Mouse (Mus musculus) embryo, embryonic 11.5 days (tissue): Measurements from ENCODE around the gene Spag16.

Experiments used
- DNase-seq: peaks from one replicate; pipeline ENCODE4 v3.0.0-alpha.2; 2012; ENCODE audit warnings: low read depth, low spot score

Gene Spag16

DNA sequence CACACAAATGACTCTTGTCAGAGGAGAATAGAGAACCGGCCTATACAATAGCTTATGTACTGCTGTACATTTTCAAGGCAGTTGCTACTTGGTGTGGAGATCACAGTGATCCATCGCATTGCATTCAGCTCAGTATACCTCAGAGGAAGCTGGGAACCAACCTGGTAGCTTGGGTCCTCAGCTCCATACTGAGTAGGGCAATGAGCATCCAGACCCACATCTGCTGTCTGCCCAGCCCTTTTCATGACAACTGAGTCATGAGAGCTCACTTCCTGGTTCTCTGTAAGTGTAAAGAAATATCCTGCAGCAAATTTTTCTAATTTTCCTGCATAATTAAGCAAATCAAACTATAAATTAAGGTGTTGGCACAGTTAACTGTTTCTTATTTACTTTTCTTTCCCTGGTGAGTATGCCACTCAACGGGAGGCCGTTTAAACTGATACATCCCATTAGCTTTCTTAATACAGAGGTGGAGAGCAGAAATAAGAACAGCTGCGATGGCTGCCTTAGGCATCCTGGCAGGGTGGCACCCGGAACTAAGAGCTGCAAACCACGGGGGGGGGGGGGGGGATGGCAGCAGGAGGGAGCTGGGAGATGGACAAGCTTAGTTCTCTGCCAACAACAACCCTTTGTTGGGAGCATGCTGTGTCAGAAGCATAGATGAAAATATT, 255.6 kb downstream of the Spag16 start:
- no peak for DNase-seq

DNA sequence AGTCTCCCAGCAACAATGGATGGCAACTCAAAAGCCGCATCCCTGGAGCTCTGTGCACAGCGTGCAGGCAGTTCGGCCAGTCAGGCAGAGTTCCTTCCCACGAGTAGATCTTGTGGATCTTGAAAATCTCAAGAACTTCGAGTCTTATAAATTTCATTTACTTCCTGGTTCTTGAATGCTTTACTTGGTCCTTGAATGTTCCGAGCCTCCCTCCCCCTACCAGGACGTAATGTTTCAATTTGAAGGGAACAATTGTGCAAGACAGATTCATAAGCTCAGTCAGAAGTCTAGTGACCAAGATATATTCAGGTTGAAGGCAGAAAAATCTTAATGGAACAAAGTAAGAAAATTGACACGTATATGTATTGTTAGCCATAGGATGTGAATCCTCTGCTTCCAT, 277.9 kb downstream of the Spag16 start:
- no peak for DNase-seq

GRCm38 (mm10) chr1:70116212-70116982, 289.6 kb downstream of the Spag16 start:
- no peak for DNase-seq

DNA sequence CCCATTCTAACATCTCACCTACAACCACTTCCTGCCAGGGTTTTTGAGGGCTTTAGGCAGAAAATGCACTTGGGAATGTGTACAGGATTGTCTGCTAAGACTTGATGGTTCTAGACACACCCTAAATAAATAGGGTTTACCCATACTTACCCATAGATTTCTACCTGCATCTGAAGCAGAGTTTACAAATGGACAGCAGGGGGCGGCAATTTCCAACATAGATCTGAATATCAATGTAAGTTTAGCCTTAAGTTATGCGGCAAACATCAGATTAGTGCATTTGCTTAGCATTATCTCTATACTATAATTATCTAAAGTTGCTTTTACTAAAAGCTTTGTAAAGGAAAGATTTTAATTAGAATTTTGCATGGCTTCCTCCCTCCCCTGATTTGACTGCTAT, 301.3 kb downstream of the Spag16 start:
- DNase-seq, result no peak

- DNase-seq, result no peak
These were observed 308.8 kb downstream of the Spag16 start for GRCm38 (mm10) chr1:70135547-70135946.

- DNase-seq, result no peak
These were observed 338.8 kb downstream of the Spag16 start for GRCm38 (mm10) chr1:70165343-70166158.

GRCm38 (mm10) chr1:70180123-70180741, 353.5 kb downstream of the Spag16 start:
- DNase-seq, result no peak

- DNase-seq, result no peak
These were observed 438.0 kb downstream of the Spag16 start for GRCm38 (mm10) chr1:70264815-70265214.

- DNase-seq, result no peak
These were observed 439.2 kb downstream of the Spag16 start for GRCm38 (mm10) chr1:70265920-70266505.

DNA sequence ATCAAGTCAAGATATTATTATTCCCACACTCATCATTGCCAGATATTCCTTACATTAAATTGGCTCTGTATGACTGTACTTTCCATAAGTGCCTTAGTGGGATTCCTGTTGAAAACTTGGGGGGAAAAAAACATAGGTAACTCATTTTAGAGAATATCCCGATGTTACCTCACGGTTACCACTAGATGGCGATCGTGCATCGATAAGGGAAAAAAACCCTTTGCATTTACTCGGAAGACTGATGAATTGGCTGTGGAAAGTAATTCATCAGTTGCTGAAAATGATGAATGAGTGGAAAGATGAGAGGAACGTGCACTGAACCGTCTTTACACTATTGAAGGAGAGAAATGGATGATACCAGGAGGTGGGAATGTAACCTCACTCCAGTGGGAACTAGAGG, 443.4 kb downstream of the Spag16 start:
- peak; percentile 5 for DNase-seq

DNA sequence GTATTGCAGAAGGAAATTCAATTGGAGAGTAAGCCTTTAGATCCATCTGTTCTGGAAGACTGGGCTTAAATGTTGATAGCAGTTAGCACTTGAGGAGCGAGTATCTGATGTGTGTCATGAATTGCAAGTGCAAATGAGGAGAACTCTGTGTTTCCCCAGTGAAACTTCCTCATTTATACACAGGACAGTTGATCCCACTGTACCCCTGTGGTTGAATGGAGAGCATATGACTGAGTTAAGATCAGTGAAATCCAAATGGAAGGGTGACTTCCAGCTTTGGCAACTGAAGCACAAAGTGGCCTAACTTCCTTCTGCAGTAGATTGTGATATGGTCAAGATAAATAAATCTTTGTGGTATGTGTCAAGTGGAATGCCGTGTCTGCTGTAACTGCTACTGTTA, 446.0 kb downstream of the Spag16 start:
- DNase-seq, result no peak

DNA sequence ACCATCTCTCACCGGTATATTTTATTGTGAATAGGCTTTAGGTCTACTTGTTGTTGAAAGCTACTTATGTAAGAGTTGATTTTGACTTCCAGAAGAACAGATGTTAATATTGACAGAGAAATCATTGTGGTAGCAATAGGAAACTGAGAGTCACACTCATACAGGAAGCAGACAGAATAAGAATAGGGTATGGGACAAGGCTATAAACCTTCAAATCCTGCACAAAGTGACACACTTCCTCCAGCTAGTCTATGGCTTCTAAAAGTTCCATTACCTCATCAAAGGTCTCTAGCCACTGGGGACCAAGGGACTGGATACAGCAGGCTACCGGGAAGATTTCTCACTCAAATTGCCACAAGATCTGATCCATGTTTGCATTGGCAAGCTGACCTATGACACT, 452.5 kb downstream of the Spag16 start:
- no peak for DNase-seq

DNA sequence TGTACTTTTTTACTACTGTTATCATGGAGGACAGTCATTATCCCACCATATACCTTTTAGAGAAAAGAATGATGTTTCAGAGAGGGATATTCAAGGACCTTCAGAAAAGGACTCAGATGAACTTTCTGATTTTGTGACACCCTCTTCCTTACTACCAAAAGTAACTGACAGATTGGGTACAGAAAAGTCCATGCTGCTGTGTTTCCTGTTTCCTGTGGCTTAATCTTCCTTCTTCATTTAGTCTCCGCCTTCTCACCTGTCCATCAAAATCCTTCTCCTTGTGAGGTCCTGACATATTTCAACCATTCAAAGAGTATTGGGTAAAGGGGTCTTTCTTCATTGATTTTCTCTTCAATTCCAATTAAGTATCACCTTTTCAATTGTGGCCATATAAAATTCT, 456.6 kb downstream of the Spag16 start:
- DNase-seq, result no peak

- DNase-seq, result no peak
These were observed 457.4 kb downstream of the Spag16 start for GRCm38 (mm10) chr1:70284140-70284539.

DNA sequence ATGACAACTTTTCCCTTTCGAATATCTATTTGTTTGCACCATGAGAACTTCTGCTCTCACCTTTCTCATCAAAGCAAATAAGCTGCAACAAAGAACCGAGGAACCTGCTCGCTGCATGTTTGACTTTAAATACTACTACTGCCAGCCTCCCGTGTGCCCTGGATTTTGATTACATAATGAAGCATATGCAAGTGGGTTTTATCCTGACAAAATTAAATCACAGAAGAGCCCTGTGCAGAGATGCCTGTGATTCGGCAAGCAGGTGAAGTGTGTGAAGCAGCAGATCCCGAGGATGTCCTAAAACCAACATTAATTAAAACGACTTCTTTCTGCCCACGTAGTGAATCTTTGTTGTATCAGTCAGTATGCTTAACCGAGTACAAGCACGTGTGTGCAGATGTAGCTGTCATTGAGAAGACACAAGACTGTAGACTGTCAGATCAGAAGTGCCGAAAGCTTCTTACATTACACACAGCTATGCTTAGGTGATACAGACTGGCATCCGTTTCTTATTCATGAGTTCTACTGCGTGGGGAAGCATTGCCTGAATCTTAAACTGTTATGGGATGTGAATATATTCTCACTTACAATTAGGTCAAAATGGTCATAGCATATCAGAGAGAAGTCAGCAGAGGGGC, 489.5 kb downstream of the Spag16 start:
- no peak for DNase-seq

DNA sequence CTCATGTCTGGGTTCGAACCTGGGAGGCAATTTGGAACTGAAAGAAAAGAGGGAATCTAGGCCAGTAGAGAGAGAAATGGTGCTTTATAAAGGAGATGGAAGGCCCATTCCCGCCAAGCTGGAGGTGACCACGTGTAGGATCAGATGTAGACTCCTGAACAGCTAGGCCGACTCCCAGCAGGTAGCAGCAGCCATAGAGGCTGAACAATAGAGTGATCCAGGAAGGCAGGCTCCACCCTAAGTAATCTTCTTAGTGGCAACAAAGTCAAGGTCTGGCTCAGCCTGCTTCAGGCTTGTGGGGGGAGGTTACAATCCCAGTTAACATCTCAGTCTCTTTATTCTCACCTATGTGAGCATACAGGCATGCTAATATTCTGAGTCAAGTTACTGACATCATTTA, 494.2 kb downstream of the Spag16 start:
- DNase-seq, result no peak

DNA sequence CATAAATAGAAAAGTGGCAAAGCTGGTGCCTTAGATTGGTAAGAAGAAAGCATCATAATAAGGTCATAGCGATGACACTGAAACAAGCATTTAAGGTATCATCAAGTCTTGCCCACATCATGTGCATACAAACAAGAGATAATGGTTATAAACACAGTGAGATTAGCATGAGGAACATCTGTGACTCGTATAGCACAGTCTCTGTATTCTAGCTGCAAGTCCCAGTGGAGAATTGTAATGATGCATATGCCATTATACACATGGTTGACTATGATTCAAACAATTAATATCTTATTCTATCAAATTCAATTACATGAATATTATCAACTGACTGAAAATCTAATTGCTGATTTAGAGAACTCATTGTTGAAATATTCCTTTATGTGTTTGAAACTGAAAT, 519.4 kb downstream of the Spag16 start:
- DNase-seq, result no peak

DNA sequence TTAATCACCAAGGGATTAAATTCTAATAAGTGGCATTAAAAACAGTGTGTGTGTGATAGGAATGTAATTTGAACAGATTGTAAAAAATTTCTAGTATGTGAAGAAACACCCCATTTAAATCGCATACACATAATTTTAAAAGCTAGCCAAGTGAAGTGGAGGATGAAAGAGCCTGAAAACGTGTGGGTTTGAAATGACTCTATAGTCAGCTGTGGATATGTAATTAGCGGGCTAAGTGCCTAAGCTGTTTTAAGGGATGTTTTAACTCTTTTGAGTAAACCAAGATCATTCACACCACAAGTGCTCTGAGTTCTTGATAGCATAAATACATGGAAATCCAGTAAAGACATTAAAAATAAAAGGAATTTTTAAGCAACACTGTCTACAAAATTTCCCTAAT, 524.6 kb downstream of the Spag16 start:
- no peak for DNase-seq

GRCm38 (mm10) chr1:70354014-70354413, 527.2 kb downstream of the Spag16 start:
- DNase-seq, result no peak

DNA sequence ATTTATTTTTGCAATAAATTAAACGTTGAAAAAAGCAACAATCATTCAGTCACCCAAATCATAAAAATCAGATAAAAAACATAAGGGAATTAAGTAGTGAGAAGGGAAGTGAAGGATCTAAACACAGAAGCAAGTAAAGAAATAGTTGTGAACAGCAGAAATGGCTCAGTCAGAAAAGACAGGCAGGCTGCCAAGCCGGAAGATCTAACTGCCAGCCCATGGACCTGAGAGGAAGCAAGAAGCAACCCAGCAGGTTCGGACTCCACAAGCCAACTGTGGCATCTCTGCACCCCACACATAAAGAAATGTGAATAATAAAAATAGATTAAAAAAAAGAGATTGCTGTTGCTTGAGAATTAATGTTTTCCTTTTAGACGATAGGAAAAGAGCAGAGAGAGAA, 545.0 kb downstream of the Spag16 start:
- no peak for DNase-seq

DNA sequence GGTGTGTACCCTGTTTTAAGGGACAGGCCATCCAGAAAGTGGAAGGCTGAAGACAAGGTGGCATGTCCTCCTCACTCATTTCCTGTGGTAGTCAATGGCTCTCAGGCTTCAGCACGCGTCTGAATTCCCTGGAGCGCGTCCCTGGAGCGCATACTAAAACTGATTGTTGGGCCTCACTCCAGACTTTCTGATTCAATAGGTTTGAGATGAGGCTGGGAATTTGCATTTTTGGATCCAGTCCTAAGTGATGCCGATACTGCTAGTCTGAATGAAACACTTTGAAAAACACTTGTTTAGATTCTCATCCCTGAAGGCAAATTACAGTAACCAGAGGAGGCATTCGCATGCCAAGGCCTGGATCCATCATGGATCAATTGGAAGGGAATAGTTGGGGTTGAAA, 553.3 kb downstream of the Spag16 start:
- no peak for DNase-seq
